Mouse (Mus musculus) bone marrow macrophage, adult 2 months (primary cell): ENCODE measurements around the gene Spg20. TPM values are rescaled to one million over a fixed set of nuclear protein-coding genes. Genes with fewer than 3 reads are reported as not detected.
A peak's percentile ranks its signal among the peaks of the same experiment; 100 is the strongest.

Experiments used
- H3K27ac ChIP-seq: 2 replicates; pipeline ENCODE4 v1.5.1; 2012; ENCODE audit warnings: low read depth, low read length; ENCODE audit not compliant: insufficient read depth
- H3K4me1 ChIP-seq: 2 replicates; pipeline ENCODE4 v1.6.1; 2012; ENCODE audit warnings: low read length; ENCODE audit not compliant: control insufficient read depth, insufficient read depth
- H3K4me3 ChIP-seq: 2 replicates; pipeline ENCODE4 v1.5.1; 2012; ENCODE audit warnings: mild to moderate bottlenecking, low read length, moderate library complexity; ENCODE audit not compliant: insufficient read depth
- CTCF ChIP-seq: IDR thresholded peaks from 2 replicates; pipeline ENCODE4 v1.5.1; 2012; ENCODE audit warnings: low read depth, mild to moderate bottlenecking, low read length, moderate library complexity
- POLR2A ChIP-seq: IDR thresholded peaks from 2 replicates; pipeline ENCODE4 v1.6.1; 2012; ENCODE audit warnings: mild to moderate bottlenecking, low read depth, low read length, borderline replicate concordance
- polyA plus RNA-seq: library from polyadenylated mRNA; stranded (reverse); fragments of >200 nt; gene quantifications from 2 replicates; pipeline ENCODE4 v1.2.4, GENCODE M21; 2012; ENCODE audit not compliant: missing spikeins, insufficient read depth, insufficient read length

Spg20 gene
- polyA plus RNA-seq = 24.1 and 28.9 TPM in 2 replicates

DNA sequence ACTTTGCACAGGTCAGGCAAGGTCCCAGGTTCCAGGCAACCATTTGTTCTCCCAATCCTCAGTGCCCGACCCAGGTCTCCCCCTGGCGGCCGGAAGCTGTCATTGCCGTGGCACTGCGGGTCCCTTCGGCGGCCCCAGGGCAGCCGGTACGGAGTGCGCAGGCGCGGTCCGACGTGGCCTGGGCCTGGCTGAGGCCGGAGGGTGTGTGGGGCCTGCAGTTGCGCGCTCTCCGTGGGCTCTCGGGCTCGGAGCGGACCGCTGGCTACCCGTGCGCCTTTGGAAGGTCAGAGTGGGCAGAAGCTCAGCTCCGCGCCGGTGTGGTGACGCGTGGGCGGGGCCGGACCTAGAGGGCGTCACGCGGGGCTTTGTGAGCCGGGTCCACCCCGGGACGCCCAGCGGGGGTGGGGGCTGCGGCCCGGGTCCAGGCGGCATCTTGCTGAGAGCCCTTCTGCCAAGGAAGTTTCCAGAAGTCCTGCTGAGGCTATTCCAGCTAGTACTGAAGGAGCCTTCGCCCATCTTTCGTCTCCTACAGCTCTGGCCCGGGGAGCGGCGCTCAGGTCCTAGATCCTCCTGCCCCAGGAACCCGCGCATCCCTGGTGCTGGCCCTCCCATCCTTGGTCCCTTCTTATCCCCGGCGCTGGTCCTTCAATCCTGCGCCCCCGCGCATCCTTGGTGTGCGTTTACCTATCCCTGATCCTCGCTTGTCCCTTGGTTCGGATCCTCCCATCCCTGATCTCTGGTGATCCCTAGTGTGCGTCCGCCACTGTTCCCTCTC, at the start of gene Spg20:
Gene Spg20 (plus strand): TSS at position 174 of the 775 bp plus-strand sequence.
- Histone ChIP-seq H3K27ac (peak within 1 kb of the TSS; percentile 71), H3K4me3 (peak within 1 kb of the TSS; percentile 93), H3K4me1 (peaks cover 14% of the 10 kb centered on the region)
- TF ChIP-seq CTCF (peak; percentile 45; the same call in 1 of the 2 replicates), POLR2A (no peak)

DNA sequence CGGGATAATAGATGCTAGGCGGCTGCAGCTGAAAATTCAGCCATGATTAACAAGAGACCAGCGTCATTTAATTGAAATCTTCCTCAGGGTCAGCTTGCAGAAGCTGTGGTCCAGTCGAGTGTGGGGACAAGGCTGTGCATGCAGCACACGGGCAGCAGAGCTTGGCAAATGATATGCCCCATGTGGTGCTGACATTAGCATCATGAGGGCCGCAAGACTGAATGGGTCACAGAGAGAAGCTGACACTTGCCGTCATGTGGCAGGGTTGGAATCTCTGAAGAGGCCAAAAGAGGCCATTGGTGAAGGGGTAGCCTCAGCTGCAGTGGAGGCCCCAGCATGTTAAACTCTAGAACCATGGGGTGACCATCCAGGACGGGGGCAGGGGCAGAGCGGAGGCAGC, 49.3 kb upstream of the Spg20 start:
- no peak for TF ChIP-seq CTCF
- no peak for TF ChIP-seq POLR2A
- Histone ChIP-seq H3K27ac (no peak overlapping the region), H3K4me1 (no peaks in the 10 kb centered on the region), H3K4me3 (no peak overlapping the region)

DNA sequence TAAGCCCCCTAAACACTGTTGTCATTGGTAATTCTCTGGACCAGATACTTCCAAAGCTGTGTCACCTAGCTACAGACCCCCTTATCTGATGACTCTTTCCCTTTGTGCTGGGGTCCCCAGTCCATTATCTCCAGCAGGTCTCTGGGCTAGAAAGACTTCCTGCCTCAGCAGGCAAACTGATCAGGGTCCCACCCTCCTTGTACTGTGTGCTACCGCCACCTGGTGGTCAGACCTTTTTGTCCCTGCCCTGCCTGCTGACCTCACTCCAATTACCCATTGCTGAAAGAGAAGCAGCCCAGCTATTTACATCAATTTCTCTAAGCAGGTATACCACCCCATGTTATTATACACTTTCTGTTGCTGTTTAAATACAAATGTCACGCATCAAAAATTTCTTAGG, 47.5 kb upstream of the Spg20 start:
- H3K27ac ChIP-seq = no peak overlapping the region
- H3K4me3 ChIP-seq = no peak overlapping the region
- TF ChIP-seq CTCF = peak; percentile 91
- TF ChIP-seq POLR2A = no peak
- H3K4me1 ChIP-seq = no peaks in the 10 kb centered on the region

DNA sequence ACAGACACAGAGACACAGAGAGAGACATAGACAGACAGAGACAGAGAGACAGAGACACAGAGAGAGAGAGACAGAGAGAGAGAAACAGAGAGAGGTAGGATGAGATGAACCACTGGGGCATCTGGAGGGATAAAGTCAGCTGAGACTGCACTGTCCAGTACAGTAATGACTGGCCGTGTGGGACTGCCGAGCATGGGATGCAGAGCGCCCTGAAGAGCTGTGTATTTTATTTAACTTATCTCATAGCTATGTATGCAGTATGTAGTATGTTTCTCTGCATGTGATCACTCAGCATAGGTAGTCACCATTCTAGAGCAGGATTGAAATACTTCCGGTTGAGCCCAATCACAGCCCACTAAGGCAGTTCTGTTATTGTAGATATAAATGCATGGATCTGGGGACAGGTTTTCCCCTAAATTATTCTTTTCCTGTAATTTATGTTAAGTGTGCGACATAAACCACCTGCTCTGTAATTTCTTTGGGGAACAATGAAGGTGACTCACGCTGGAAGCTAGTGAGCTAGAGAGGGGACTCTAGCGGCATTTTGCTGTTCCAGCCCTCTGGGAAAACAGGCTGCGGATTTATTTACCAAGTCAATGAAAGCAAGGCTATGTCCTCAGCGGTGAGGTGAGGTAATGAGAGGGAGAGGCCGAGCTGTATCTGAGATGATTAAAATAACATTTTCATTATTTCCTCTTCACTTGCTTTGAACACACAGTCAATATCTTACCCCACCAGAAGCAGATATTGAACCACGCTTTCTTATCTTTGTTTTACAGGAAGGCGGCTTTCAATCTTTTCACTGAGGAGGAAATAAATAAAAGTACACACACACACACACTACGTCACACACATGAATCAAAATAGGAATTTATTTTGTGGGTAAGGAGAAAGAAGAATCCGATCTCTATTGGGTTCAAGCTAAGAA, 45.9 kb upstream of the Spg20 start:
- H3K4me1 ChIP-seq = no peaks in the 10 kb centered on the region
- H3K27ac ChIP-seq = no peak overlapping the region
- no peak for TF ChIP-seq CTCF
- no peak for TF ChIP-seq POLR2A
- H3K4me3 ChIP-seq = no peak overlapping the region

DNA sequence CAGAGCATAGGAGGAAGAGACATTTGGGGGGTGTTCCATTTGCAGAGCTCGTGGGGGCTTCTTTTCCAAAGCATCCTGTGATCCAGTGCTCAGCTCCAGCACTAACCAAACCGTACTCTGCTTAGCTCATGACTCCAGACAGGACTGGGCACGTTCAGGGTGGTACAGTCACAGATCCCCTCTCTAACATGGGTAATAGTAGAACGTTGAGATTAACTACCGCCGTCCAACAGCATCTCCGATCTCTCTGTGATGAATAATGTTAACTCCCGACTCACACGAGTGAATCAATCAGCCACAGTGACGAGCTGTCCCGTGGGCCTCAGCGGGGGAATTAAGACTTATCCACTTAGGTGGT, 45.3 kb upstream of the Spg20 start:
- H3K27ac ChIP-seq = no peak overlapping the region
- H3K4me3 ChIP-seq = no peak overlapping the region
- no peaks in the 10 kb centered on the region for H3K4me1 ChIP-seq
- TF ChIP-seq CTCF (no peak), POLR2A (no peak)

DNA sequence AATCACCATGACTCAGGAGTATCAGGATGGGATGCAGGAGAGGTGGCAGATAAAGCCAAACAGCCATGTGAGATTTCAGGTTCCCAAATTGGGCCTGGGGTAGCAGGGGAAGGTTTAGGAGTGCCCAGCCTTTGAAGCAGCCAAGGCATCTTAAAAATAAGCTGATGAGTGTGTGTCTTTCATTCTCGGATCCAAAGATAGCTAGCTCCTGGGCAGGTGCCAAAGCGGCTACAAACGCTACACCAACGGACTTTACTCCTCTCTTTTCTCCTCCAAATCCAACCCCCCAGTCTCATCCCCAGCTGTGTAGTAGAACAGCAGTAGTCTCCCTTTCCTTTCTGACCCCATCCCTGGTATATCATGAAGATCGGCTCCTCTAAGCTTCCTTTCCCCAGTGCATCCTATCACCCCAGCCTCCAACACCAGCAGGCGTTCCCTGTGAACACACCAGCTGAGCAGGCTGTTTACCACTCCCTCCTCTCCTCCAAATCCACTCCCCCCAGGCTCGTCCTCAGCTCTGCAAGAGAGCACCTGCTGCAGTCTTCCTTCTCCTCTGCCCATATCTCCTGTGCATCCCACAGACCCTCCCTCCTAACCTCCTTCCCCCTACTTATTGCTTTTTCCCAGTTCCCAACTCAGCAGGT, 44.0 kb upstream of the Spg20 start:
- Histone ChIP-seq H3K4me1 (no peaks in the 10 kb centered on the region), H3K4me3 (no peak overlapping the region), H3K27ac (no peak overlapping the region)
- TF ChIP-seq CTCF (no peak), POLR2A (no peak)

DNA sequence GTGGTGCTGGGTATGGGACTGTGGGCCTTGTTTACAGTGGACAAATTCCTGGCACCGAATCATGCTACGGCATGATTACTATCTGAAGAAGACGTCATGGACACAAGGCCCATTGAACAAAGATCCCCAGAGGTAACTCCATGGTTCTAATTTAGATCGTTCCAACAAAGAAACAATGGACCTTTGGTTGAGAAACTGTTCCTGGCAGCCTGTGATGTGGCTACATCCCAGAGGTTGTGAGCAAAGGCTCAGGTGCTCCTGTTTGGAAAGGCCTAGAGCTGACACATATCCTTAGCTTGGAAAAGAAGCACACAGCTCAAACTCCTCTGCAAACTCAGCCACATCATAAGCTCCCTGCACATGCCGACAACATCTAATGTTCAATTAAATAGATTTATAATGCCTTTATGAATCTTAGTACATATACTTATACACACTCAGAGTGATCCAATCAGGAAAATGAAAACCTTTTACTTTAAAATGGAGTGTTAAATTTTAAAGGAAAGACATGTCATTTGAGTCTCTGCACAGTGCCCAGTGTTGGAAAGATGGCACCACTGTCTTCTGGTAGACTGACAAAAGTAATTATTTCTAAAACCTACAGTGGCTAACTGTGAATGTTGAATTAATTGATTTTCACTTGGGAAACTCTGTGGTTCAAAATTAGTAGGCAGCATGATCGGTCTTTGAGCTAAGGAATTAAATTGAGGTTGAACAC, 37.2 kb upstream of the Spg20 start:
- Histone ChIP-seq H3K4me1 (no peaks in the 10 kb centered on the region), H3K4me3 (no peak overlapping the region), H3K27ac (no peak overlapping the region)
- no peak for TF ChIP-seq POLR2A
- no peak for TF ChIP-seq CTCF

DNA sequence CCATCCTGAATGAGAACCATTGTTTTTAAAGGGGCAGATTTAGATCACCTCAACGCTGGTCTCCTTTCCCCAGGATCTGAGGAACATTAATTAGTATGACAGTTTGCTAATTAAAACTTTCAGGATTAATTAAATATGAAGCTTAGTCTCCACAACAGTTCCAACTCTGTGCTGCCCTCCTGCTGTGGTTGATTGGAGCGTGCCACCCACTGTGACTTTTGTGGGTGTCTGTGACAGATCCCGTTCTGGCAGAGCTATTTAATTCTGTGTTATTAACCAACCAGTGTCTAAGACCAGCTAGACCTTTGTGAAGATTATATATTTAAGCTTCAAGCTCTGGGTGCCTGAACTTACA, 36.6 kb upstream of the Spg20 start:
- H3K4me1 ChIP-seq = no peaks in the 10 kb centered on the region
- no peak overlapping the region for H3K4me3 ChIP-seq
- H3K27ac ChIP-seq = no peak overlapping the region
- TF ChIP-seq CTCF (no peak), POLR2A (no peak)

DNA sequence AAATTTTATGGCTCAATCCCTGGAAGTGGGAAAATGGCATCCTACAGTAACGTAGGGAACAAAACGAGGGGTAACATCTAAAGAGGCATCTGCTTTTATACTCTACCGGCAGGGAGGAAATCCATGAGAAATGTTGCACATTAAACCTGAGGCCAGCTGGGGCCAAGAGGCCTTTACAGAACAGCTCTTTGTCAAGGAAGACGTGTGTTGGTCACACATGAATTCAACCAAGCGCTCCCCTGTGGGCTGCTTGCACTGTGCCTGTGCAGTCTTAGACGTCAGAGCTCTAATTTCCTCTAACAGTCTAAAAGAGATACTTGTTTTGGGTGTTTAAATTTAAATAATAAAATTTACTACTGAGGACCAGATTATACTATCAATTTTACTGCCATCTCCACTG, 33.7 kb upstream of the Spg20 start:
- no peak for TF ChIP-seq POLR2A
- no peak for TF ChIP-seq CTCF
- H3K27ac ChIP-seq = no peak overlapping the region
- H3K4me1 ChIP-seq = no peaks in the 10 kb centered on the region
- no peak overlapping the region for H3K4me3 ChIP-seq
